Mouse (Mus musculus): ENCODE measurements at regions not wholly inside any gene's neighbourhood (a gene's known extent, or its start where the extent isn't known, plus 50 kb on each side); places are given as distances from the start of the nearest gene placed in this dataset.

- no peak for DNase-seq
- intact Hi-C loops (cut with DNase I) = no loop called here
Measured at GRCm38 (mm10) chr8:116315410-116315809, 189.4 kb upstream of the Dynlrb2 start.

- DNase-seq = no peak
- intact Hi-C loops (cut with DNase I) = no loop called here
Measured at GRCm38 (mm10) chr8:116314429-116315092, 190.2 kb upstream of the Dynlrb2 start.

- no peak for DNase-seq
- intact Hi-C loops (cut with DNase I) = no loop called here
Measured at GRCm38 (mm10) chr8:116298891-116299290, 205.9 kb upstream of the Dynlrb2 start.

- intact Hi-C loops (cut with DNase I) = no loop called here
- DNase-seq = no peak
Measured at GRCm38 (mm10) chr8:116290671-116291245, 214.0 kb upstream of the Dynlrb2 start.

- intact Hi-C loops (cut with DNase I) = no loop called here
- DNase-seq = no peak
Measured at GRCm38 (mm10) chr8:116289237-116289636, 215.5 kb upstream of the Dynlrb2 start.

GRCm38 (mm10) chr8:116283990-116284389, 220.8 kb upstream of the Dynlrb2 start:
- intact Hi-C loops (cut with DNase I) = no loop called here

GRCm38 (mm10) chr8:116282341-116282740, 222.4 kb upstream of the Dynlrb2 start:
- intact Hi-C loops (cut with DNase I) = no loop called here
- DNase-seq = no peak

More at GRCm38 (mm10) chr8:116283990-116284389, 220.8 kb upstream of the Dynlrb2 start:
- DNase-seq = no peak

GRCm38 (mm10) chr8:116275014-116275413, 229.8 kb upstream of the Dynlrb2 start:
- intact Hi-C loops (cut with DNase I) = no loop called here
- DNase-seq = no peak

- no peak for DNase-seq
- intact Hi-C loops (cut with DNase I) = no loop called here
Measured at GRCm38 (mm10) chr8:116271238-116271637, 233.5 kb upstream of the Dynlrb2 start.

GRCm38 (mm10) chr8:116269393-116269792, 235.4 kb upstream of the Dynlrb2 start:
- intact Hi-C loops (cut with DNase I) = no loop called here

GRCm38 (mm10) chr8:116268685-116269084, 236.1 kb upstream of the Dynlrb2 start:
- DNase-seq = no peak
- intact Hi-C loops (cut with DNase I) = no loop called here

More at GRCm38 (mm10) chr8:116269393-116269792, 235.4 kb upstream of the Dynlrb2 start:
- DNase-seq = no peak

GRCm38 (mm10) chr8:116268161-116268560, 236.6 kb upstream of the Dynlrb2 start:
- peak; percentile 27 to 47 for DNase-seq
- intact Hi-C loops (cut with DNase I) = no loop called here

- intact Hi-C loops (cut with DNase I) = no loop called here
- DNase-seq = no peak
Measured at GRCm38 (mm10) chr8:116267021-116267420, 237.8 kb upstream of the Dynlrb2 start.

- intact Hi-C loops (cut with DNase I) = no loop called here
- DNase-seq = no peak
Measured at GRCm38 (mm10) chr8:116265591-116265990, 239.2 kb upstream of the Dynlrb2 start.

GRCm38 (mm10) chr8:116264078-116264477, 240.7 kb upstream of the Dynlrb2 start:
- intact Hi-C loops (cut with DNase I) = no loop called here
- no peak for DNase-seq

- DNase-seq = no peak
Measured at GRCm38 (mm10) chr8:116261286-116261685, 243.5 kb upstream of the Dynlrb2 start.

GRCm38 (mm10) chr8:116255398-116255797, 249.4 kb upstream of the Dynlrb2 start:
- intact Hi-C loops (cut with DNase I) = no loop called here
- DNase-seq = no peak

More at GRCm38 (mm10) chr8:116261286-116261685, 243.5 kb upstream of the Dynlrb2 start:
- intact Hi-C loops (cut with DNase I) = no loop called here

- DNase-seq = no peak
- intact Hi-C loops (cut with DNase I) = no loop called here
Measured at GRCm38 (mm10) chr8:116252455-116253216, 252.1 kb upstream of the Dynlrb2 start.

- DNase-seq = no peak
- intact Hi-C loops (cut with DNase I) = no loop called here
Measured at GRCm38 (mm10) chr8:116248398-116248797, 256.4 kb upstream of the Dynlrb2 start.

- intact Hi-C loops (cut with DNase I) = no loop called here
- no peak for DNase-seq
Measured at GRCm38 (mm10) chr8:116243493-116243892, 261.3 kb upstream of the Dynlrb2 start.

- DNase-seq = no peak
- intact Hi-C loops (cut with DNase I) = no loop called here
Measured at GRCm38 (mm10) chr8:116242972-116243371, 261.8 kb upstream of the Dynlrb2 start.

GRCm38 (mm10) chr8:116241987-116242242, 262.9 kb upstream of the Dynlrb2 start:
- DNase-seq = no peak
- intact Hi-C loops (cut with DNase I) = no loop called here

All from heart, postnatal 10 days (tissue).